Mouse (Mus musculus) hindbrain, embryonic 15.5 days (tissue): ENCODE measurements around the gene Casp2. TPM values are rescaled to one million over a fixed set of nuclear protein-coding genes. Genes with fewer than 3 reads are reported as not detected.

Experiments
- ATAC-seq: fragments of 200-750 bp; cut with Nextera tagmentation; 2 replicates; pipeline ENCODE4 v1.8.0; 2017; ENCODE audit warnings: low read depth, moderate number of reproducible peaks, moderate TSS enrichment; ENCODE audit not compliant: low FRiP score
- H3K27ac ChIP-seq: fragments of 300-500 bp; sonication (generic); replicated peaks from 2 replicates; pipeline ENCODE4 v1.5.1; 2015; ENCODE audit warnings: mild to moderate bottlenecking, inconsistent platforms
- H3K27me3 ChIP-seq: fragments of 300-500 bp; sonication (generic); 2 replicates; pipeline ENCODE4 v1.6.1; 2015; ENCODE audit warnings: control low read depth, inconsistent platforms
- H3K36me3 ChIP-seq: fragments of 300-500 bp; sonication (generic); 2 replicates; pipeline ENCODE4 v1.6.1; 2015; ENCODE audit warnings: control low read depth, inconsistent platforms
- H3K4me1 ChIP-seq: fragments of 300-500 bp; sonication (generic); replicated peaks from 2 replicates; pipeline ENCODE4 v1.6.1; 2015; ENCODE audit warnings: control low read depth, inconsistent platforms
- H3K4me2 ChIP-seq: fragments of 300-500 bp; sonication (generic); 2 replicates; pipeline ENCODE4 v1.6.1; 2015; ENCODE audit warnings: moderate library complexity, mild to moderate bottlenecking, inconsistent platforms
- H3K4me3 ChIP-seq: fragments of 300-500 bp; sonication (generic); 2 replicates; pipeline ENCODE4 v1.5.1; 2015; ENCODE audit warnings: mild to moderate bottlenecking, inconsistent platforms
- H3K9ac ChIP-seq: fragments of 300-500 bp; sonication (generic); 2 replicates; pipeline ENCODE4 v1.6.1; 2015; ENCODE audit warnings: inconsistent platforms
- H3K9me3 ChIP-seq: fragments of 300-500 bp; sonication (generic); 2 replicates; pipeline ENCODE4 v1.6.1; 2016; ENCODE audit warnings: control low read depth, inconsistent platforms
- WGBS: fragments of 180-500 bp; shearing (Covaris S2); methylation state at CpG from one replicate; pipeline ENCODE4 v1.1.7; 2015; 5-methylcytosine and 5-hydroxymethylcytosine counted together
- polyA plus RNA-seq: library from polyadenylated mRNA; unstranded; fragments of >200 nt; fragmentation: Nextera tagmentation; extraction: Ambion mirVana; gene quantifications from 2 replicates; pipeline ENCODE4 v1.2.1, GENCODE M21; 2015

Gene Casp2
- polyA plus RNA-seq, 1 experiment from 2014 or later = 32.0 TPM

GRCm38 (mm10) chr6:42326509-42326908 lies 61.7 kb downstream of the Casp2 start:
- ATAC-seq = no peak
- no peak overlapping the region for H3K27ac ChIP-seq
- no peak overlapping the region for H3K9ac ChIP-seq
- no peaks in the 10 kb centered on the region for H3K27me3 ChIP-seq
- WGBS = 94% methylated on average over 3 of the region's 3 CpGs
- no peaks in the 10 kb centered on the region for H3K36me3 ChIP-seq
- peaks cover 22% of the 10 kb centered on the region for H3K4me1 ChIP-seq
- no peak overlapping the region for H3K4me3 ChIP-seq
- H3K9me3 ChIP-seq = no peaks in the 10 kb centered on the region
- no peak overlapping the region for H3K4me2 ChIP-seq

- Histone ChIP-seq H3K9ac (no peak overlapping the region), H3K4me1 (peaks cover 7% of the 10 kb centered on the region; the same call in 1 of the 2 replicates), H3K9me3 (no peaks in the 10 kb centered on the region), H3K36me3 (no peaks in the 10 kb centered on the region), H3K27me3 (no peaks in the 10 kb centered on the region), H3K4me2 (no peak overlapping the region), H3K4me3 (no peak overlapping the region), H3K27ac (no peak overlapping the region)
- ATAC-seq = no peak
- 82% methylated on average over 3 of the region's 3 CpGs for WGBS
Measured at GRCm38 (mm10) chr6:42328757-42329156, 64.0 kb downstream of the Casp2 start.

GRCm38 (mm10) chr6:42330216-42330615 lies 65.4 kb downstream of the Casp2 start:
- 80% methylated on average over 3 of the region's 3 CpGs for WGBS
- 0 out of 2 replicates have a peak, but pooled peaks have one; percentile 21 for ATAC-seq
- H3K4me1 ChIP-seq = peaks cover 3% of the 10 kb centered on the region; the same call in 1 of the 2 replicates
- no peak overlapping the region for H3K4me2 ChIP-seq
- no peak overlapping the region for H3K4me3 ChIP-seq
- H3K9ac ChIP-seq = no peak overlapping the region
- H3K9me3 ChIP-seq = no peaks in the 10 kb centered on the region
- H3K27me3 ChIP-seq = no peaks in the 10 kb centered on the region
- H3K36me3 ChIP-seq = no peaks in the 10 kb centered on the region
- no peak overlapping the region for H3K27ac ChIP-seq

GRCm38 (mm10) chr6:42330946-42331345 lies 66.2 kb downstream of the Casp2 start:
- 97% methylated on average over 3 of the region's 3 CpGs for WGBS
- H3K4me1 ChIP-seq = no peaks in the 10 kb centered on the region

More at GRCm38 (mm10) chr6:42330946-42331345, 66.2 kb downstream of the Casp2 start:
- no peak for ATAC-seq
- H3K36me3 ChIP-seq = no peaks in the 10 kb centered on the region
- no peak overlapping the region for H3K9ac ChIP-seq
- H3K4me3 ChIP-seq = no peak overlapping the region
- H3K9me3 ChIP-seq = no peaks in the 10 kb centered on the region
- H3K27me3 ChIP-seq = no peaks in the 10 kb centered on the region
- H3K4me2 ChIP-seq = no peak overlapping the region
- H3K27ac ChIP-seq = no peak overlapping the region

Other genes with a start within 250 kb of the Casp2 start
- gene Sva, start 226.6 kb upstream of the Casp2 start, polyA plus RNA-seq = not detected in 2 replicates
- not detected in 2 replicates for gene Tas2r139, start 124.0 kb upstream of the Casp2 start, polyA plus RNA-seq
- gene Tas2r144, start 49.7 kb upstream of the Casp2 start, polyA plus RNA-seq = not detected in 2 replicates
- 11.0 and 12.0 TPM in 2 replicates for gene Gstk1, start 19.1 kb upstream of the Casp2 start, polyA plus RNA-seq
- gene Tmem139, start 3.0 kb upstream of the Casp2 start, polyA plus RNA-seq = 0.18 and 0.26 TPM in 2 replicates
- gene Clcn1, start 21.7 kb downstream of the Casp2 start, polyA plus RNA-seq = 0.94 and 1.5 TPM in 2 replicates
- gene Fam131b, start 59.7 kb downstream of the Casp2 start, polyA plus RNA-seq = 6.5 and 7.5 TPM in 2 replicates
- 50.2 and 63.0 TPM in 2 replicates for gene Zyx, start 84.6 kb downstream of the Casp2 start, polyA plus RNA-seq
- gene Epha1, start 108.3 kb downstream of the Casp2 start, polyA plus RNA-seq = 0.29 and 0.56 TPM in 2 replicates
- not detected in 2 replicates for gene Tas2r143, start 135.3 kb downstream of the Casp2 start, polyA plus RNA-seq
- not detected in 2 replicates for gene Tas2r135, start 140.4 kb downstream of the Casp2 start, polyA plus RNA-seq
- gene Tas2r126, start 169.6 kb downstream of the Casp2 start, polyA plus RNA-seq = not detected in 2 replicates
- 0.12 TPM in 1 of 2 replicates, not detected in the other for gene Olfr458, start 200.2 kb downstream of the Casp2 start, polyA plus RNA-seq
- gene Olfr457, start 211.3 kb downstream of the Casp2 start, polyA plus RNA-seq = not detected in 2 replicates
- gene Olfr456, start 222.2 kb downstream of the Casp2 start, polyA plus RNA-seq = not detected in 2 replicates